Mouse (Mus musculus) limb, embryonic 15.5 days (tissue): ENCODE measurements around the gene Col7a1. TPM values are rescaled to one million over a fixed set of nuclear protein-coding genes. Genes with fewer than 3 reads are reported as not detected.
A peak's percentile ranks its signal among the peaks of the same experiment; 100 is the strongest.

Experiments used
- ATAC-seq: fragments of 200-750 bp; cut with Nextera tagmentation; 2 replicates; pipeline ENCODE4 v1.8.0; 2017; ENCODE audit warnings: low read depth, moderate TSS enrichment; ENCODE audit not compliant: insufficient number of reproducible peaks, low FRiP score, low TSS enrichment
- H3K27ac ChIP-seq: fragments of 300-500 bp; sonication (generic); 2 replicates; pipeline ENCODE4 v1.5.1; 2015; ENCODE audit warnings: moderate library complexity, mild to moderate bottlenecking, inconsistent platforms
- H3K27me3 ChIP-seq: fragments of 300-500 bp; sonication (generic); 2 replicates; pipeline ENCODE4 v1.6.1; 2015; ENCODE audit warnings: inconsistent platforms
- H3K36me3 ChIP-seq: fragments of 300-500 bp; sonication (generic); 2 replicates; pipeline ENCODE4 v1.6.1; 2015; ENCODE audit warnings: inconsistent platforms
- H3K4me1 ChIP-seq: fragments of 300-500 bp; sonication (generic); 2 replicates; pipeline ENCODE4 v1.6.1; 2015; ENCODE audit warnings: inconsistent platforms
- H3K4me2 ChIP-seq: fragments of 300-500 bp; sonication (generic); 2 replicates; pipeline ENCODE4 v1.6.1; 2015; ENCODE audit warnings: mild to moderate bottlenecking, inconsistent platforms
- H3K4me3 ChIP-seq: fragments of 300-500 bp; sonication (generic); 2 replicates; pipeline ENCODE4 v1.5.1; 2015; ENCODE audit warnings: mild to moderate bottlenecking, inconsistent platforms
- H3K9ac ChIP-seq: fragments of 300-500 bp; sonication (generic); 2 replicates; pipeline ENCODE4 v1.6.1; 2015; ENCODE audit warnings: inconsistent platforms
- H3K9me3 ChIP-seq: fragments of 300-500 bp; sonication (generic); 2 replicates; pipeline ENCODE4 v1.6.1; 2016; ENCODE audit warnings: inconsistent platforms
- WGBS: fragments of 180-500 bp; shearing (Covaris S2); methylation state at CpG from one replicate; pipeline ENCODE4 v1.1.7; 2015; 5-methylcytosine and 5-hydroxymethylcytosine counted together
- polyA plus RNA-seq: library from polyadenylated mRNA; unstranded; fragments of >200 nt; fragmentation: Nextera tagmentation; extraction: Ambion mirVana; gene quantifications from 2 replicates; pipeline ENCODE4 v1.2.1, GENCODE M21; 2015

Col7a1 gene
- polyA plus RNA-seq, 1 experiment from 2014 or later, result 19.4 TPM

DNA sequence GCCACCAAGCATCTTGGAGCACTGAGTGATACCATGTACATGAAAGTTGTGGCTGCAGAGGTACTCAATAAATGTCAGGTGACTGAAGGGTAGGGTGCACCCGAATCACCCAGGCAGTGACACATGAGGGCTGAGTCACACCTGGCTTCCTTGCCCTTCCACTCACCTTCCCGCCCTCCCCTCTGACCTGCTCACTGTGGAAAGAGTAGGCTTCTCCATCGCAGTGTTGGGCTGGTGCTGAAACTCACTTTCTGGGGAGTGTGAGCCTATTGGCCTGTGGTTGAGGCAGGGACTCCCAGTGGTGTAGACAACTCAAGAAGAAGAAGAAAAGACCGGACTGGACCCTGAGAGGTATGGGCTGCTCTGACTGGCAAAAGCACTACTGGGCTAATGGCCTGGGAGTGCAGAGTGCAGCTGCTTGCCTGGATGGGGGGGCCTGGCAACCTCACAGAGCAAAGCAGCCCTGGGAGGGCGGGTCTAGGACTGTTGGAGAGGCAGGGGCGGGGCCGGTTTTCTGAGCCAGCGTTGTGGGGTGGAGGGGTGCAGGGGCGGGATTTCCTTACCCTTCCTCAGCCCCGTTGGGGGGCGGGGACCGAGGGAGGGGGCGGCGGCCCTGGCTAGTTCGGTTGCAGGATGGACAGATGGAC, 34.4 kb downstream of the Col7a1 start:
- H3K27ac ChIP-seq, result no peak overlapping the region
- 23% methylated on average over 15 of the region's 15 CpGs for WGBS
- H3K27me3 ChIP-seq, result no peaks in the 10 kb centered on the region
- H3K4me1 ChIP-seq, result peaks cover 40% of the 10 kb centered on the region
- H3K36me3 ChIP-seq, result no peaks in the 10 kb centered on the region
- no peak overlapping the region for H3K9ac ChIP-seq
- H3K4me2 ChIP-seq, result peak overlapping the region; percentile 41
- no peak for ATAC-seq
- no peaks in the 10 kb centered on the region for H3K9me3 ChIP-seq
- peak overlapping the region; percentile 27 for H3K4me3 ChIP-seq

DNA sequence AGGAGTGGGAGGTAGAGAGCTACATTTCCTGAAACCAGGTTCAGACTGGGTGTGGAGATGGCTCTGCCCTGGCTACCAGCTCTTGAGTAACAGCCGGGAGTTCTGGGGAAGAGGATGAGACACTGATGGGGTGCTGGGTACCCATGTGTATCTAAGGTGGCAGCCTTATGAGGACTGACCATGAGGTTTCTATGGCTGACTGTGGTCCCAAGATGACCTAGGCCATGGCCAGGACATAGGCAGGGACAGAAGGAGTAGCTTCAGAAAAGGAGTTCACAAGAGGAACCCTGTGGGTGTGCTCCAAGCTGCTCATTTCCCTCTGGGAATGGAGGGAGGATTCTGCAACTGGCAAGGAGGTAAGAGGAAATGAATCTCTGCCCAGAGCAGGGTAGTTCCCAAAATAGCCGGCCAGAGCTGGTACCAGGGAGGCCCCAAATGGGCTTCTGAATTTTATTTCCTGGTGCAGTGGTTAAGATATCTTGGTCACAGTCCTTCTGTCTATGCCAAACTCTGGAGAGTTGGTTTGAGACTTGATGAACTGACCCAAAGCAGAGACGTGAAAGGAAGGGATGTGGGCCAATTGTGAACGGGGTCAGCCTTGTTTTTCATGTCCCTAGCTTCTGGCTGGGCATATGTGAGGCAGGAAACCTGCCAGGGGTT, 36.5 kb downstream of the Col7a1 start:
- WGBS, result 58% methylated on average over 4 of the region's 4 CpGs
- no peak for ATAC-seq
- peak overlapping the region; percentile 8; the same call in 1 of the 2 replicates for H3K4me2 ChIP-seq

DNA sequence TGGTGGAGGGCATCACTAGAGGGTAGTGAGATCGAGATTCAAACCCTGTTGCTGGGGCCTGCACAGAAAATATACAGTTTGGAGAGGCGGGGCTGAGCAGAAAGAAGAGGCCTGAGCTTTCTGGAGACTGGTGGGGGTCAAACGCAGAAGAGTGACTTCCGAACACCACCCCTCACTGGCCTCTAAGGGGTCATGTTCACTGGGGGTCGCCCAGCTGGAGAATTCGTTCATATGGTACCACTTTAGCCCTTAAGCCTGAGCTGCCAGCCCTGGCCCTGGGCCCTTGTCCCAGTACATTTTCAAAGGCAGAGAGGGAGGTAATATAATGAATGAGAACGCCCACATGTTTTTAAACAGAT, 37.1 kb downstream of the Col7a1 start:
- no peak for ATAC-seq
- Histone ChIP-seq H3K9me3 (no peaks in the 10 kb centered on the region), H3K36me3 (no peaks in the 10 kb centered on the region), H3K9ac (no peak overlapping the region), H3K4me3 (no peak overlapping the region), H3K27ac (peak overlapping the region; percentile 91), H3K4me2 (peak overlapping the region; percentile 8; the same call in 1 of the 2 replicates), H3K4me1 (peaks cover 42% of the 10 kb centered on the region), H3K27me3 (no peaks in the 10 kb centered on the region)
- WGBS, result 31% methylated on average over 7 of the region's 7 CpGs

More for the DNA sequence above, 36.5 kb downstream of the Col7a1 start:
- Histone ChIP-seq H3K4me1 (peaks cover 42% of the 10 kb centered on the region), H3K9ac (no peak overlapping the region), H3K4me3 (no peak overlapping the region), H3K36me3 (no peaks in the 10 kb centered on the region), H3K27ac (peak overlapping the region; percentile 91), H3K27me3 (no peaks in the 10 kb centered on the region), H3K9me3 (no peaks in the 10 kb centered on the region)

DNA sequence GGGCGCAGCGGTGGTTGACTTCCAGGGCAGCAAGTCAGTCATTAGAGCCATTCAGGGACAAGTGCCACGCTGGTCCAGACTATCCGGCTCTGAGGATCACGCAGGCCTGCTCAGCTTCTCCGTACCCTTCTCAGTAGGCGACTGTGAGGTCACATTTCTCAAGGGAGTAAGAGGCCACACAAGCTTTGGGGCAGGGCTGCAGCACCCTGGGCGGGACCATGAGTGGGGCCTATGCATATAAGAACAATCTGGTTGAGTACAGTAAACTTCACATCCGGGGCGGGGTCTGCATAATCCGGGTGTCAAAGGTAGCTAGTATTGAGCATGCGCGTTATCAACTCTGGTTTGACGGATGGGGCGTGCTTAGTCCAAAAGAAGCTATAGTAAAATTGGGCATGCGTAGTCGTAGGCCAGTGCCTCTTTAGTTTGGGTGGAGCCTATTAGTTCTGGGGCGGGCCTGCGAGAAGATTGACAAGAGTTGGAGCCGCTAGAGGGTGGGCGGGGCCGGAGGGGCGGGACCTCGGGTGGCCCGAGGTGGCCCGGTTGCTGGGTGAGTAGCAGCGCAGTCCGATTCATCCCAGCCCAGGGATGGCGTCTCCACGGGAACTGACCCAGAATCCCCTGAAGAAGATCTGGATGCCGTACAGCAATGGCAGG, 38.2 kb downstream of the Col7a1 start, which contains the start of gene Pfkfb4:
Gene Pfkfb4, plus strand, starts transcription at position 351 of the 657 bp plus-strand sequence.
- H3K4me1 ChIP-seq, result peaks cover 42% of the 10 kb centered on the region
- under 1% methylated on average over 31 of the region's 31 CpGs for WGBS
- ATAC-seq, result peak; percentile 93

DNA sequence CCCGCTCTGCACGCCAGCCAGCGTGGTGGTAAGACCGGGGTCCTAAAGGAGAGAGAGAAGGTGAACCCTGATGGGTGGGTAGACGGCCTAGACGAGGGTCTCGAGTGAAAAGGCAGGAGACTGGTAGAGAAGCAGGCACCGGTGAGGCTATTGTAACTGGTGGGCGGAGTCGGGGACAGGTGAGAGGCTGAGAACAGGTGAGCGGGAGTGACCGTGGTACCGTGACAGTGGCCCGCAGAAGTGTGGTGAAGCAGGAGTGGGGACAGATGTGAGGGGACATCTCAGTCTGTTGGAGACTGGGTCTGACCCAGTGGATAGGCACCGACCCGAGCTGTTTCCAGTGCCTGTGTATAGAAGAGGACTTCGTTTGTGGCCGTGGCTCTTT, 38.7 kb downstream of the Col7a1 start:
- Histone ChIP-seq H3K4me3 (peak overlapping the region; percentile 48), H3K36me3 (no peaks in the 10 kb centered on the region), H3K27ac (peak overlapping the region; percentile 19; the same call in 1 of the 2 replicates), H3K4me2 (peak overlapping the region; percentile 76), H3K9ac (peak overlapping the region; percentile 39), H3K9me3 (no peaks in the 10 kb centered on the region), H3K4me1 (peaks cover 42% of the 10 kb centered on the region), H3K27me3 (no peaks in the 10 kb centered on the region)
- ATAC-seq, result no peak
- 9% methylated on average over 18 of the region's 18 CpGs for WGBS

More for the DNA sequence above, 38.2 kb downstream of the Col7a1 start, which contains the start of gene Pfkfb4:
- Histone ChIP-seq H3K4me3 (peak within 1 kb of the TSS; percentile 48), H3K27ac (peak within 1 kb of the TSS; percentile 91), H3K27me3 (no peaks in the 10 kb centered on the region), H3K9me3 (no peaks in the 10 kb centered on the region), H3K9ac (peak within 1 kb of the TSS; percentile 39), H3K36me3 (no peaks in the 10 kb centered on the region), H3K4me2 (peak within 1 kb of the TSS; percentile 76)

DNA sequence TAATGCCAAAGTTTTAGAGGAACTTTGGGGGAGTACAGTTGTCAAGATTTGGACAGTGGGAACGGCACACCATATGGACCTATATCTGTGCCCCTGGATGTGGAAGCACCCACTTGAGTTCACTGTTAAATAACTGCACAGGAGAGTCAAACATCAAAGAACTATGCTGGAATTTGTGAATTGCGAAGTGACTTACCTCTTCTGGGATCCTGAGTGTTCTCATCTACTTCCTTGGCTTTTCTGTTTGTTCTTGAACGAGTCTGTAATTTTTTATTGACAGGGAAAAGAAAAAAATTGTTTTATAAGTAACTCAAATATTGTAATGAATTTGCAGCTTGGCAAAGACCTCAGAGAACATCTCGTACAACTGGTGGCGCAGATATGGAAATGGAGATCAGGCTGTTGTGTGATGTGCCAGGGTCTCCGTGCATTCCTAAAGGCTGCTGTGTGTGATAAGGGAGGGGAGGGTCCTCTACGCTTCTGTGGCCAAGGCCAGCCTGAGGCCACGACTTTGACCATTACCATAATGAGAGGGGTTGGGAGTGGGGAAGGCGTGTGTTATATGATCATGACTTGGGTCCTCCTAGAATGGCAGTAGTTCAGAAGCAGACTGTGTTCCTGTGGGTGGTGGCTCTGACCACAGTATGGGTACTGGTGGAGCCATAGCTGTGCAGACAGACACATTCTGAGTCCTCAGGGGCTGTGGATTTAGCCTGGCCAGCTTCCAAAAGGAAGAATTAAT, 39.4 kb downstream of the Col7a1 start:
- Histone ChIP-seq H3K4me3 (peak overlapping the region; percentile 48), H3K4me1 (peaks cover 38% of the 10 kb centered on the region), H3K36me3 (no peaks in the 10 kb centered on the region), H3K27me3 (no peaks in the 10 kb centered on the region), H3K27ac (no peak overlapping the region), H3K9me3 (no peaks in the 10 kb centered on the region), H3K9ac (no peak overlapping the region), H3K4me2 (peak overlapping the region; percentile 76; the same call in 1 of the 2 replicates)
- WGBS, result 72% methylated on average over 9 of the region's 9 CpGs
- no peak for ATAC-seq

DNA sequence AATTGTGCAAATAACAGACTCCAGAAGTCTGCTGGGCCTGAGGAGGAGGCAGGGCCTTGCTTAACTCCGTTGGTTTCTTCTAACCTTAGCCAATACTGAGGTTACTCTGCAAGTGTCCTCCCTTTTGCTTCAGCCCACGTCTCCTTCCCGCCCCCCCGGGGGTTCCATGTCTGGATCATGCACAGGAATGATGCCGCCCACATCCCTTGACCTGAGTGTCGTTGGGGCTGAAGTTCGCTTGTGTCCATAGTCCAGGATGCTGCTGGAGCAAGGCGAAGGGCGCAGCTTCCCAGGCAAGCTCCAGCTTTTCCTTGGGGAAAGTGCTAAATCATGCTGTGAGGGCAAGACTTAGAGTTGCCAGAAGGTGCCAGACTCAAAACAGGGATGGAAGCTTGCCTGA, 43.0 kb downstream of the Col7a1 start:
- Histone ChIP-seq H3K9ac (no peak overlapping the region), H3K4me1 (peaks cover 10% of the 10 kb centered on the region), H3K36me3 (no peaks in the 10 kb centered on the region), H3K27ac (no peak overlapping the region), H3K9me3 (no peaks in the 10 kb centered on the region), H3K27me3 (no peaks in the 10 kb centered on the region), H3K4me3 (no peak overlapping the region), H3K4me2 (no peak overlapping the region)
- ATAC-seq, result no peak
- WGBS, result 72% methylated on average over 9 of the region's 9 CpGs

DNA sequence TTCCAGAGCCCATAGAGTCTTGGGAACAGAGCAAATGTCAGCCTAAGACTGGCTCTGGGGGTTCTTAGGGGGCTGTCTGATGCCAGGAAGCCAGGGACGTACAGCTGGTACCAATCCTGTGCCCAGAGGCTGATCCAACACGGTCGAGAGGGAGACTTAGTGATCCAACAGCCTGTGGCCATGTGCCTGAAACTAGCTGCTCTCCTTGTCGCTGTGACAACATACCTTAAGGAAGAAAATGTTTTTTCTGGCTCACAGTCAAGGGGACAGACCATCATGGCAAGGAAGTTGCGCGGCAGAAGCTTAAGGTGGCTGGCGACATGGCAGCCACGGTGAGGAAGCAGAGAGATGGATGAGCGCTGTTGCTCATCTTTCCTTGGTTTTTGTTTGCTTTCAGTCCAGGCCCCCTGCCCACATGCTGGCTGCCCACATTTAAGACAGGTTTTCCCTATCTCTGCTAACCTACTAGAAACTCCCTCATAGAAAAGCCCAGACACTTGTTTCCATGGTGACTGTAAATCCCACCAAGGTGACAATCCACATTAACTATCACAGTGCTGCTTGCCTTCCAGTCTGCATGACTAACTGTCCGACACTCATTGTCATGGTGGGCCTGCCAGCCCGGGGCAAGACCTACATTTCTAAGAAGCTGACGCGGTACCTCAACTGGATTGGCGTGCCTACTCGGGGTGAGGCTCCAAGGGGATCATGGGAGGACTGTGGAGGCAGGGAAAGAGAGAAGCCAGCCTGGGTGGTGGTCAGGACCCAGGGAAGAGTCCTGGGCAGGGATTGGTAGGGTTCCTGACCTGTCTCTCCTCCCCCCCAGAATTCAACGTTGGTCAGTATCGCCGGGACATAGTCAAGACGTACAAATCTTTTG, 45.1 kb downstream of the Col7a1 start:
- WGBS, result 74% methylated on average over 19 of the region's 19 CpGs
- Histone ChIP-seq H3K27ac (no peak overlapping the region), H3K4me3 (no peak overlapping the region), H3K27me3 (no peaks in the 10 kb centered on the region), H3K9ac (no peak overlapping the region), H3K4me1 (0 out of 2 replicates have a peak, but pooled peaks cover 2% of the 10 kb centered on the region), H3K36me3 (no peaks in the 10 kb centered on the region), H3K4me2 (no peak overlapping the region), H3K9me3 (no peaks in the 10 kb centered on the region)
- ATAC-seq, result no peak

DNA sequence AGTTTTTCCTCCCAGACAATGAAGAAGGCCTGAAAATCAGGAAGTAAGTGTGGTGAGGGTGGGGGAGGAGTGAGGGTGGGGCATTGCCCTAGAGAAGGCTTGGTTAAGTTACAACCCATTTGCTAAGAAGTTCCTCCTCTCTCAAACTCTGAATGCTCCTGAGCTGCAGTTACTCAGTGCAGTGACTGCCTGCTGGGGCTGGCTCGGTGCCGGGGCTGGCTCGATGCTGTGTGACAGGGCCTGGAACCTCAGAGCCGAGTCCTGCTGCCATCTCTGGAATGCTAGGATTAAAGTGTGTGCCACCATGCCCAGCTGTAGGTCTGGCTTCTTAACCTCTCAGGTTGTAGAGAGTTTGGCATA, 45.8 kb downstream of the Col7a1 start:
- H3K4me2 ChIP-seq, result no peak overlapping the region
- H3K4me1 ChIP-seq, result 0 out of 2 replicates have a peak, but pooled peaks cover under 1% of the 10 kb centered on the region
- no peak overlapping the region for H3K9ac ChIP-seq
- H3K27ac ChIP-seq, result no peak overlapping the region
- 82% methylated on average over 4 of the region's 4 CpGs for WGBS
- no peaks in the 10 kb centered on the region for H3K9me3 ChIP-seq
- H3K27me3 ChIP-seq, result no peaks in the 10 kb centered on the region
- H3K36me3 ChIP-seq, result no peaks in the 10 kb centered on the region
- no peak; the same call in 1 of the 2 replicates for ATAC-seq
- H3K4me3 ChIP-seq, result no peak overlapping the region

DNA sequence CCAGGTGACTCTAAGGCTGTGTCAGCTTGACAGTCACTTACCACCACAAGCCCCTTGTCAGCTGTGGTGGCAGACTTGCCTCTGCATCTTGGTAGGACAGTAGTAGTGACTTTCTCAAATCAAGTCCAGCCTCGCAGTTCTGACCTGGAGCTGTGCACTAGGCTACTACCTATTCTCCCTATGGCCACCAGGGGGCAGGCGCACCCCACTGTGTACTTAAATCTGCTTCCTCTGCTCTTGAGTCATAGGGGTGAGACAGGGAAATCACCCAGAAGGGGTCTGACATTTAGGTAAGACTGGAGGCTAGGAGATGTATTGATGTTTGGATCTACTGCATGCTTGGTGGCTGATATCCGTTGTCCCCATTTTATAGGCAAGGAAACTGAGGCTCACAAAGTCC, 47.3 kb downstream of the Col7a1 start:
- no peaks in the 10 kb centered on the region for H3K27me3 ChIP-seq
- H3K36me3 ChIP-seq, result no peaks in the 10 kb centered on the region
- H3K9ac ChIP-seq, result no peak overlapping the region
- WGBS, result 5% methylated on average over 3 of the region's 3 CpGs
- H3K9me3 ChIP-seq, result no peaks in the 10 kb centered on the region
- H3K27ac ChIP-seq, result no peak overlapping the region
- H3K4me1 ChIP-seq, result no peaks in the 10 kb centered on the region
- ATAC-seq, result no peak
- no peak overlapping the region for H3K4me2 ChIP-seq
- H3K4me3 ChIP-seq, result no peak overlapping the region

DNA sequence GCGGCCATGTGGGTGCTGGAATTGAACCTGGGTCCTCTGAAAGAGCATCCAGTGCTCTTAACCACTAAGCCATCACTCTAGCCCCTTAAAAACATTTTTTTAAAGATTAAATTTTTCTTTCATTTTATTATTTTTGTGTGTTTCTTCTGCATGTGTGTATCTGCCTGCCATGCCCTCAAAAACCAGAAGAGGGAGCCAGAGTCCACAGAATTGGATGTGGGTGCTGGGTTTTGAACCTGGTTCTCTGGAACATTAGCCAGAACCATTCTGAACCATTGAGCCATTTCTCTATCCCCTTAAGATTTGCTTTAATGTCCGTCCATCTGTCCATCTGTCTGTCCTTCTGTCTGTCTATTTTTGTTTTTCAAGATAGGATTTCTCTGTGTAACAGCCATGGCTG, 49.8 kb downstream of the Col7a1 start:
- WGBS, result 61% methylated on average over 2 of the region's 2 CpGs
- Histone ChIP-seq H3K27ac (no peak overlapping the region), H3K36me3 (no peaks in the 10 kb centered on the region), H3K4me3 (no peak overlapping the region), H3K27me3 (no peaks in the 10 kb centered on the region), H3K4me1 (no peaks in the 10 kb centered on the region), H3K9me3 (no peaks in the 10 kb centered on the region), H3K9ac (no peak overlapping the region), H3K4me2 (no peak overlapping the region)
- ATAC-seq, result no peak
